Mouse (Mus musculus): ENCODE measurements at regions not wholly inside any gene's neighbourhood (a gene's known extent, or its start where the extent isn't known, plus 50 kb on each side); places are given as distances from the start of the nearest gene placed in this dataset.
"Not testable (repeated sequence)": the region's sequence is repeated elsewhere in the genome, so short reads cannot be mapped to it uniquely, and the experiment has no call there.

DNA sequence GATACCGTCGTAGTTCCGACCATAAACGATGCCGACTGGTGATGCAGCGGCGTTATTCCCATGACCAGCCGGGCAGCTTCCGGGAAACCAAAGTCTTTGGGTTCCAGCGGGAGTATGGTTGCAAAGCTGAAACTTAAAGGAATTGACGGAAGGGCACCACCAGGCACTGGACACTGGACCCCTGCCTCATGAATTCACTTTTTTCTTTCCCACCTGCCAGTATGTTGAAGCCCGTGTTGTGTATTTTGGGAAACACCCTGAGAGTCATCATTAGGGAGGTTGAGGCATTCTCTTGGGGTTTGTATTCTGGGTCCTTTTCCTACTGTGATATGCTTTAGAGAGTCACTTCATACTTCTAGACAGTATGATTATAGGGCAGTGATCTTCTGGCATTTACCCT is 197.9 kb downstream of the Samd9l start:
- not testable (repeated sequence) for H3K4me1 ChIP-seq; H3K9me3 ChIP-seq (replicated peaks); H3K4me3 ChIP-seq; H3K27ac ChIP-seq; H3K27me3 ChIP-seq (ENCODE audit: low read depth, poor library complexity, severe bottlenecking); H3K36me3 ChIP-seq
- DNase-seq (ENCODE audit: low spot score) = peak; percentile 62
- 51% methylated on average over 12 of the region's 12 CpGs for WGBS

DNA sequence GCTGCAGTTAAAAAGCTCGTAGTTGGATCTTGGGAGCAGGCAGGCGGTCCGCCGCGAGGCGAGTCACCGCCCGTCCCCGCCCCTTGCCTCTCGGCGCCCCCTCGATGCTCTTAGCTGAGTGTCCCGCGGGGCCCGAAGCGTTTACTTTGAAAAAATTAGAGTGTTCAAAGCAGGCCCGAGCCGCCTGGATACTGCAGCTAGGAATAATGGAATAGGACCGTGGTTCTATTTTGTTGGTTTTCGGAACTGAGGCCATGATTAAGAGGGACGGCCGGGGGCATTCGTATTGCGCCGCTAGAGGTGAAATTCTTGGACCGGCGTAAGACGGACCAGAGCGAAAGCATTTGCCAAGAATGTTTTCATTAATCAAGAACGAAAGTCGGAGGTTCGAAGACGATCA is 198.3 kb downstream of the Samd9l start:
- Histone ChIP-seq H3K4me3 (no peak overlapping the region), H3K27me3 (ENCODE audit: low read depth, poor library complexity, severe bottlenecking) (no peaks in the 10 kb centered on the region), H3K36me3 (no peaks in the 10 kb centered on the region), H3K9me3 (replicated peaks) (no peaks in the 10 kb centered on the region; the same call in 1 of the 2 replicates), H3K27ac (no peak overlapping the region), H3K4me1 (no peaks in the 10 kb centered on the region)
- DNase-seq (ENCODE audit: low spot score) = no peak
- WGBS = 55% methylated on average over 31 of the region's 33 CpGs

DNA sequence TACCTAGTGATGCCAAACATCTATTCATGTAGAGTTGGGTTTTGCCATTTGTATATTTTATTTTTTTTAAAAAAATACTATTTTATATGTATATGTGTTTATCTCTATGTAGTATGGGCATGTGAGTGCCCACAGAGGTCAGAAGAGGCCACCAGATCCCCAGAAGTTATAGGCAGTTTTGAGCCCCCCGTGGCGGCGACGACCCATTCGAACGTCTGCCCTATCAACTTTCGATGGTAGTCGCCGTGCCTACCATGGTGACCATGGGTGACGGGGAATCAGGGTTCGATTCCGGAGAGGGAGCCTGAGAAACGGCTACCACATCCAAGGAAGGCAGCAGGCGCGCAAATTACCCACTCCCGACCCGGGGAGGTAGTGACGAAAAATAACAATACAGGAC is 198.8 kb downstream of the Samd9l start:
- 89% methylated on average over 18 of the region's 18 CpGs for WGBS
- not testable (repeated sequence) for H3K36me3 ChIP-seq

DNA sequence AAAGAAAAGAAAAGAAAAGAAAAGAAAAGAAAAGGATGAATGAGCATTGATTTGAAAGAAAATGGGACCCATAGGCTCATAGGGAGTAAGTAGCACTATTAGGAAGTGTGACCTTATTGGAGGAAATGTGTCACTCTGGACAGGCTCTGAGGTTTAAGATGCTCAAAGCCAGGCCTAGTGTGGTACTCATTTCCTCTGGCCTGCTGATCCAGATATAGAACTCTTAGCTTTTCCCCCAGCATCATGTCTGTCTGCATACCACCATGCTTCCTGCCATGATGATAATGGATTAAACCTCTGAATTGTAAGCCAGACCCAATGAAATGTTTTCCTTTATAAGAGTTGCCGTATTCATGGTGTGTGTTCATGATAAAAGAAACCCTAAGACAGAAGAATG is 206.9 kb downstream of the Samd9l start:
- H3K4me3 ChIP-seq; DNase-seq (ENCODE audit: low spot score); H3K36me3 ChIP-seq; H3K4me1 ChIP-seq; H3K27ac ChIP-seq; H3K9me3 ChIP-seq (replicated peaks); H3K27me3 ChIP-seq (ENCODE audit: low read depth, poor library complexity, severe bottlenecking): not testable (repeated sequence)
- 64% methylated on average over 1 of the region's 1 CpGs for WGBS

More for the DNA sequence above, 198.8 kb downstream of the Samd9l start:
- H3K4me1 ChIP-seq; H3K9me3 ChIP-seq (replicated peaks); H3K27ac ChIP-seq; H3K27me3 ChIP-seq (ENCODE audit: low read depth, poor library complexity, severe bottlenecking); H3K4me3 ChIP-seq: not testable (repeated sequence)
- peak; percentile 97 for DNase-seq (ENCODE audit: low spot score)

- not testable (repeated sequence) for H3K27me3 ChIP-seq (ENCODE audit: low read depth, poor library complexity, severe bottlenecking); H3K9me3 ChIP-seq (replicated peaks); DNase-seq (ENCODE audit: low spot score); H3K4me1 ChIP-seq; H3K36me3 ChIP-seq; H3K27ac ChIP-seq; H3K4me3 ChIP-seq
- 89% methylated on average over 6 of the region's 6 CpGs for WGBS
Measured at GRCm38 (mm10) chr6:3191695-3192423, 207.5 kb downstream of the Samd9l start.

GRCm38 (mm10) chr6:3183819-3184199 is 215.6 kb downstream of the Samd9l start:
- WGBS = 41% methylated on average over 5 of the region's 5 CpGs
- Histone ChIP-seq H3K27ac (no peak overlapping the region), H3K27me3 (ENCODE audit: low read depth, poor library complexity, severe bottlenecking) (0 out of 2 replicates have a peak, but pooled peaks cover 10% of the 10 kb centered on the region), H3K4me1 (no peaks in the 10 kb centered on the region), H3K4me3 (no peak overlapping the region), H3K9me3 (replicated peaks) (peaks cover 18% of the 10 kb centered on the region), H3K36me3 (no peaks in the 10 kb centered on the region)
- peak; percentile 55 for DNase-seq (ENCODE audit: low spot score)

DNA sequence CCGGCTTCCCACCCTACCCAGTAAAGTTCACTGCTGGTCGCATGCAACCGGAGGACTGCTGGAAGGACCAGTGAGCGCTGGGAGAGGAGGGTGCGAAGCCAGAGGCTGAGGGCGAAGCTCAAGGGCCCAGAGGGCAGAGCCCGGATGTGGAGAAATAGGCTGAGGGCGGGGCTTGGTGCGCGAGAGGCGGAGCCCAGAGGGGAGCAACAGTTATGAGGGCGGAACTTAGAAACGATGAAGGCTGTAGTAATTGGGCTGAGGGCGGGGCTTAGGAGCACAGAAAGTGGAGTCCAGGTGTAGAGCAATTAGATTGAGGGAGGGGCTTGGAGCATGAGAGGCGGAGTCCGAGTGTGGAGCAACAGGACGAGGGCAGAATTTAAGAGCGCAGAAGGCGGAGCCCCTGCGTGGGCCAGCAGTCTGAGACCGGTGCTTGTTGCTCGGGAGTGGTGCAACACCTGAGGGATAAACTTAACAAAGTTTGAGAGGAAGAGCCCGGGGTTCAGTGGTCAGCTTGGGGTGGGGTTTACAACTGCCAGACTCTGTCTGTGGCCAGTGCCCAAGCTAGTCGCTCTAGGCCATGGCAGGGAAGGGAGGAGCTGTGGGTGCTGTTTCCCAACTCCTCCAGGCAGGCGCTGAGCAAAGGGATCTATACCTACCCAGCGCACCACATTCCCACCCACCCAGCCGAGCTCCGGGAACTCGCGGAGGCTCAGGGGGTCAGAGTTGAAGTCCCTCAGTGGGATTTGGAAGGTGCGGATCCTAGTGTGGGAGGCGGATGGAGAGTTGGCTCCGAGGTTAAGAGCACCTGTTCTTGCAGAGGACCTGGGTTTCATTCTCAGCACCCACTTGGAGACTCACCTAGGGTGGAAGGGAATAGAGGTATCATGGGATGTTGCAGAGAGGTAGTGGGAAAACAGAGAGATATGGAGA is 216.2 kb downstream of the Samd9l start:
- peak; percentile 47 for DNase-seq (ENCODE audit: low spot score)
- 0 out of 2 replicates have a peak, but pooled peaks cover 10% of the 10 kb centered on the region for H3K27me3 ChIP-seq (ENCODE audit: low read depth, poor library complexity, severe bottlenecking)
- H3K27ac ChIP-seq = no peak overlapping the region
- no peaks in the 10 kb centered on the region for H3K4me1 ChIP-seq
- peaks cover 18% of the 10 kb centered on the region for H3K9me3 ChIP-seq (replicated peaks)
- H3K36me3 ChIP-seq = no peaks in the 10 kb centered on the region
- H3K4me3 ChIP-seq = peak overlapping the region; percentile 11
- 41% methylated on average over 33 of the region's 33 CpGs for WGBS

- not testable (repeated sequence) for H3K27ac ChIP-seq; H3K27me3 ChIP-seq (ENCODE audit: low read depth, poor library complexity, severe bottlenecking); H3K36me3 ChIP-seq; DNase-seq (ENCODE audit: low spot score); H3K4me1 ChIP-seq
- WGBS = 38% methylated on average over 17 of the region's 17 CpGs
- Histone ChIP-seq H3K9me3 (replicated peaks) (peaks cover 18% of the 10 kb centered on the region), H3K4me3 (peak overlapping the region; percentile 11)
Measured at GRCm38 (mm10) chr6:3182424-3182841, 216.9 kb downstream of the Samd9l start.

DNA sequence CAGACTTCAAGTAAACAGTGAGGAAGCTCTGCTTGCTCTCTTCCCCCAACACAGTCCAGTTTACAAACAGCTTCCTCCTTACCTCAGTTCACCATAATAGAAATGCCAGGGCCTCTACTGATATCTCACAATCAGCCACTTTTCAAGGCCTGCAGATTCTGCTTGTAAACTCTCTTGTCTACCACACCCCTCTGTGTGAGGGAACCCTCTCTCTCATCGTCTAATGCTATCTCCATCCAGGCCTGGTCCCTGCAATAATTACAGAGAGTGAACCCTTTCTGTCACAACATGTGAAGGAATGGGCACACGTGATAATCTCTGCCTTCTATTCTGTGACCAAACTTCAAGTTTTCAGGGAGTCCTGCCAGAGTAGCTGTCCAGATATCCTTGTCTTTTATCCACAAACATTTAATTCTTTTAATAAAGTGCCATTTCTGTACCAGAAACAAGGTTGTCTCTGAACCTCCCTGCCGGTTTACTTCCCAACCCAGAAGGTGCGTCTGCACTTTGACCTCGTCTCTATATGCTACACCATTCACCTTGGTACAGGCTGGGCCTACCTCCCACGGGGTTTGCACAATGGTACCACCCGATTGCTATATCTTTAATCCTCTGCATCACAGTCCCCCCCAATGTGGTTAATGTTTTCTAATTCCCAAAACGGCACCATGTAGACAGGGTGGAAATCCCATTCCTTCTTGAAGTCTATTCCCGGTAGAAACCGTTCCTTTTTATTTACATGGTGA is 219.6 kb downstream of the Samd9l start:
- not testable (repeated sequence) for H3K36me3 ChIP-seq; H3K27me3 ChIP-seq (ENCODE audit: low read depth, poor library complexity, severe bottlenecking); H3K4me1 ChIP-seq; H3K4me3 ChIP-seq; DNase-seq (ENCODE audit: low spot score); H3K27ac ChIP-seq
- H3K9me3 ChIP-seq (replicated peaks) = peaks cover 18% of the 10 kb centered on the region
- WGBS = 81% methylated on average over 8 of the region's 10 CpGs

- not testable (repeated sequence) for H3K4me1 ChIP-seq; H3K27me3 ChIP-seq (ENCODE audit: low read depth, poor library complexity, severe bottlenecking); H3K36me3 ChIP-seq; H3K27ac ChIP-seq; DNase-seq (ENCODE audit: low spot score); H3K4me3 ChIP-seq; H3K9me3 ChIP-seq (replicated peaks)
- WGBS = 76% methylated on average over 4 of the region's 4 CpGs
Measured at GRCm38 (mm10) chr6:3169479-3169878, 229.9 kb downstream of the Samd9l start.

DNA sequence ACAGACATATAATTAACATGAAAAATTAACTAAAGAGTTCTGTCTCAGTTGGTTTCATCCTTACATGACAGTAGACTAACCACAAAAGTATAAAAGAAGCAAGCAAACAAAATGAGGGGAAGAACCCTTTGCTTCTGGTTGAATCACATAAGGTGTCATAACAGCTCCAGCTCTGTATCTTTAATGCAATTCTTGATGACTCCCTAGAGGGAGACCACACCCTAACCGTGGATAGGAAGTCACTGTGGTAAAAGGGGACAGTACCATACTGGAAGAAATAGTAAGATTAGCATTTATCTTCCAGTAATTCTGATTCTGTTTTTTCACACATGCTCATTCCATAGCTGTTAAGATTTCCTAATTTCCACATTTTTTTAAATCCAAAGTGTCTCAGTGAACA is 233.2 kb downstream of the Samd9l start:
- H3K9me3 ChIP-seq (replicated peaks); H3K36me3 ChIP-seq; H3K4me3 ChIP-seq; H3K4me1 ChIP-seq; H3K27me3 ChIP-seq (ENCODE audit: low read depth, poor library complexity, severe bottlenecking); H3K27ac ChIP-seq; DNase-seq (ENCODE audit: low spot score): not testable (repeated sequence)
- WGBS = 59% methylated on average over 1 of the region's 1 CpGs

DNA sequence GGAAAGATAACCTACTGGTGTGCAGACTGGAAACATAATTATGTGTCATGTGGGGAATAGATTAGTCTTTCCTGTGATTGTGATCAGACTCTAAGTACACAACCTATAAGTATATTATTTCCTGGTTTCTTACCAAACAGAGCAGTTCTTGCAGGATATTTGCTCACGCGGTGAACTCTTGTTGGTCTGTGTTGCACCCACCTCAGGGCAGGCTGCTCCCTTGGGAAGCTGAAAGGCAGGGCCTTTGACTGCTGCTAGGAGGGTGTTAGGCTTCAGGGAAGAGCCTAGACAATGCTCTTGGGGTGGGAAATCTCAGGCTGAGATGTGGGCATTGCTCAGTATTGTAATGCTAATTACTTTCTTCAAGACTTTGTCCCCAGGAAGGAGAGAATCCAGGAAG is 247.5 kb downstream of the Samd9l start:
- DNase-seq (ENCODE audit: low spot score); H3K36me3 ChIP-seq; H3K4me3 ChIP-seq; H3K27ac ChIP-seq; H3K4me1 ChIP-seq; H3K27me3 ChIP-seq (ENCODE audit: low read depth, poor library complexity, severe bottlenecking); H3K9me3 ChIP-seq (replicated peaks): not testable (repeated sequence)
- WGBS = 56% methylated on average over 2 of the region's 2 CpGs

DNA sequence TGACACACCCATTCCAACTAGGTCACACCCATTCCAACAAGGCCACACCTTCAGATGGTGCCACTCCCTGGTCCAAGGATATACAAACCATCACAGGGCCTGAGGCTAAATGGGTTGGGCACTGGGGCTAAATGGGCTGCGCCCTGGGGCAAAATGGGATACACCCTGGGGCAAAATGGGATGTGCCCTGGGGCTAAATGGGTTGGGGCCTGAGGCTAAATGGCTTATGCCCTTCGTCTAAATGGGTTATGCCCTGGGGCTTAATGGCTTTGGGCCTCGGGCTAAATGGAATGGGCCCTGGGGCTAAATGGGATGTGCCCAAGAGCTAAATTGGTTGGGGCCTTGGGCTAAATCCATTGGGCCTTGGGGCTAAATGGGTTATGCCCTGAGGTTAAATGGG is 261.5 kb downstream of the Samd9l start:
- not testable (repeated sequence) for H3K27ac ChIP-seq; H3K4me3 ChIP-seq; H3K36me3 ChIP-seq; H3K4me1 ChIP-seq; H3K27me3 ChIP-seq (ENCODE audit: low read depth, poor library complexity, severe bottlenecking)
- H3K9me3 ChIP-seq (replicated peaks) = peaks cover 51% of the 10 kb centered on the region
- DNase-seq (ENCODE audit: low spot score) = peak; percentile 23
- 79% methylated on average over 3 of the region's 3 CpGs for WGBS
